Mouse (Mus musculus): ENCODE results near the gene Olfr543. TPM values are rescaled to one million over a fixed set of nuclear protein-coding genes. Genes with fewer than 3 reads are reported as not detected.
"Not testable (repeated sequence)": the region's sequence is repeated elsewhere in the genome, so short reads cannot be mapped to it uniquely, and the experiment has no call there.

Olfr543 gene
- polyA plus RNA-seq, 1 experiment from 2014 or later: 0.71 TPM

DNA sequence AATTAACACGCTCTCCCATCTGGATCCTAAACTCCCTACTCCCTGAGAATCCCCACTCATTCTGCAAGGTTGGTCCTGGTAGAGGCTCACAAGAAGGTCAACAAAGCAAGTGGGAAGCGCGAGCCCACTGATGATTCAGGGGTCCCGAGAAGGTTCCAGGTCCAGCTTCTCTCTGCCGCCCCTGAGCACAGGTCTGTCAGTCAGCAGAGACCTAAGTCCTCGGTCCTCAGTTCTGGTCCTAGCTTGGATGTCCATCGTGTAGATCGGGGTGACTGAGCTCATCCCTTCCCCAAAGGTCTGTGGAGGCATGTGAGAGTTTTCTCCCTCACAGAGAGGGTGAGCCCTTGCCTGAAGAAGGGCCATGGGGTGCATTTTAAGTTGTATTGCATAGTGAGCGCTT lies 26.6 kb upstream of the Olfr543 start:
- Histone ChIP-seq H3K9me3 (ENCODE audit: control insufficient read depth, low read length) (no peaks in the 10 kb centered on the region), H3K27ac (ENCODE audit: low read depth, low read length) (no peak overlapping the region), H3K4me3 (ENCODE audit: low read length) (no peak overlapping the region), H3K4me2 (ENCODE audit: low read length) (no peak overlapping the region), H3K36me3 (ENCODE audit: control insufficient read depth, insufficient read depth, low read length) (no peaks in the 10 kb centered on the region), H3K9ac (ENCODE audit: low read depth, low read length) (no peak overlapping the region), H3K4me1 (ENCODE audit: control insufficient read depth, insufficient read depth, low read depth, low read length) (0 out of 2 replicates have a peak, but pooled peaks cover 2% of the 10 kb centered on the region), H3K27me3 (replicated peaks; ENCODE audit: control insufficient read depth, insufficient read depth, low read length) (no peaks in the 10 kb centered on the region)
- WGBS: 89% methylated on average over 9 of the region's 9 CpGs
- ATAC-seq: no peak

DNA sequence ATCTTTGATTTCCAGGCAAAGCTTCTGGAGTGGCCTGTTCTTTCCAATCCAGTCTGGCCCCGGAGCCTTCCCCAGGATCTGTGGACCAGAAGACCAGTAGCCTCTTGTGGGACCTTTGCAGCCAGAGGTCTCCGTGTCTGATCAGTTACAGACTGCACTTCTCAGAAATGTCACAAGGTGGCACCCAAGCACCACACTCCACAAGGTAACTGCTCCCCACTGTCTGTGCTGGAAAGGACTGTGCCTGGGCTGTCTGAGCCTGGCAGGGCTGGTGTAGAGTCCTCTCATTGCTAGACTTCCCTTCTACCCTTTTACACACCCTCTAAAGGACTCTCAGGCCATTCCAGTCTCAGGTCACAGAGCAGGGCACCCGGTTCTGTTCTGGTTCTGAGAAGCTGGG lies 25.4 kb upstream of the Olfr543 start:
- Histone ChIP-seq H3K27me3 (replicated peaks; ENCODE audit: control insufficient read depth, insufficient read depth, low read length) (no peaks in the 10 kb centered on the region), H3K9me3 (ENCODE audit: control insufficient read depth, low read length) (no peaks in the 10 kb centered on the region), H3K27ac (ENCODE audit: low read depth, low read length) (no peak overlapping the region), H3K4me1 (ENCODE audit: control insufficient read depth, insufficient read depth, low read depth, low read length) (no peaks in the 10 kb centered on the region), H3K9ac (ENCODE audit: low read depth, low read length) (no peak overlapping the region), H3K4me2 (ENCODE audit: low read length) (no peak overlapping the region), H3K36me3 (ENCODE audit: control insufficient read depth, insufficient read depth, low read length) (no peaks in the 10 kb centered on the region), H3K4me3 (ENCODE audit: low read length) (no peak overlapping the region)
- WGBS: 45% methylated on average over 3 of the region's 3 CpGs
- peak; percentile 92 for ATAC-seq

DNA sequence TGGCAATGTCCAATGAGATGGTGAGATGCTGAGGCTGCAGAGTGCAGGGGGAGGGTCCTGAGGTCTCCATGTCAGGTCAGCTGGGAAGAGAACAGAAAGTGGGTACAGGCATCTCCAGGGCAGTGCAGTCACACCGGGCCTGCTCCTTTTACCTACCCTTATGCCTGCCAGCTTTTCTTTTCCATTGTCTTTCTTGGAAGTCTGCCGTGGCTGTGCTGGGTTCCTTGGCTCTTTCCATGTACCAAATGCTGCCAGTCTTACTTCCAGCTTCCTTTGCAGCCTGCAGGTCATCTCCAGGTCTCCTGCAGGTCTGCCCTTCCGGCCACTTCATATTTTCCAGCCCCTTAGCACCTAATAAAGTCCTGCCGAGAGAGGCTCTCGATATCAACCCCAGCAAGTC lies 20.5 kb upstream of the Olfr543 start:
- H3K4me1 ChIP-seq (ENCODE audit: control insufficient read depth, insufficient read depth, low read depth, low read length): no peaks in the 10 kb centered on the region
- H3K9me3 ChIP-seq (ENCODE audit: control insufficient read depth, low read length): no peaks in the 10 kb centered on the region
- no peak overlapping the region for H3K4me3 ChIP-seq (ENCODE audit: low read length)
- H3K9ac ChIP-seq (ENCODE audit: low read depth, low read length): no peak overlapping the region
- H3K36me3 ChIP-seq (ENCODE audit: control insufficient read depth, insufficient read depth, low read length): no peaks in the 10 kb centered on the region
- ATAC-seq: no peak
- H3K27ac ChIP-seq (ENCODE audit: low read depth, low read length): no peak overlapping the region
- no peaks in the 10 kb centered on the region for H3K27me3 ChIP-seq (replicated peaks; ENCODE audit: control insufficient read depth, insufficient read depth, low read length)
- WGBS: 86% methylated on average over 5 of the region's 5 CpGs
- no peak overlapping the region for H3K4me2 ChIP-seq (ENCODE audit: low read length)

DNA sequence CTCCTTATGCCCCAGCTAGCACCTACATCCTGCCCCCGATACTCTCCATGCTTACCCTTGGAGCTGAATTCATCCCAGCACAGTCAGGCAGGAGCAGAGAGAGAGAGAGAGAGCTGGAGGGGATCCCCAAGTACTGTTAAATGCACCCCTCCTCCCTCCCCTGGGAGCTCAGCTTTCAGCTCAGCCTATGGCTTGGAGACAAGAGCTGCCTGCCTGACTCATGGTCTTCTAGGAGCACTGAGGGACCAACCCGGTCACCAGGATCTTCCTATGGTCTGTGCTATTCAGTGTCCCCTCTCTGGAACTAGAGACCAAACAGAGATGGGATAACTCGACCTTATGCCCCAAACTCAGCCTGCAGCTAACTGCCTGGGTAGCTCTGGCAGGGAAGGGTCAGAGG lies 18.0 kb upstream of the Olfr543 start, which contains the start of gene Olfr545:
TSS of gene Olfr545 (minus strand) at position 101 of the 400 bp plus-strand sequence.
- no peaks in the 10 kb centered on the region for H3K4me1 ChIP-seq (ENCODE audit: control insufficient read depth, insufficient read depth, low read depth, low read length)
- 76% methylated on average over 3 of the region's 3 CpGs for WGBS
- H3K4me3 ChIP-seq (ENCODE audit: low read length): no peak within 1 kb of the TSS
- H3K27me3 ChIP-seq (replicated peaks; ENCODE audit: control insufficient read depth, insufficient read depth, low read length): no peaks in the 10 kb centered on the region
- H3K27ac ChIP-seq (ENCODE audit: low read depth, low read length): no peak within 1 kb of the TSS
- H3K9ac ChIP-seq (ENCODE audit: low read depth, low read length): no peak within 1 kb of the TSS
- no peak for ATAC-seq
- no peaks in the 10 kb centered on the region for H3K9me3 ChIP-seq (ENCODE audit: control insufficient read depth, low read length)
- H3K36me3 ChIP-seq (ENCODE audit: control insufficient read depth, insufficient read depth, low read length): no peaks in the 10 kb centered on the region
- no peak within 1 kb of the TSS for H3K4me2 ChIP-seq (ENCODE audit: low read length)

DNA sequence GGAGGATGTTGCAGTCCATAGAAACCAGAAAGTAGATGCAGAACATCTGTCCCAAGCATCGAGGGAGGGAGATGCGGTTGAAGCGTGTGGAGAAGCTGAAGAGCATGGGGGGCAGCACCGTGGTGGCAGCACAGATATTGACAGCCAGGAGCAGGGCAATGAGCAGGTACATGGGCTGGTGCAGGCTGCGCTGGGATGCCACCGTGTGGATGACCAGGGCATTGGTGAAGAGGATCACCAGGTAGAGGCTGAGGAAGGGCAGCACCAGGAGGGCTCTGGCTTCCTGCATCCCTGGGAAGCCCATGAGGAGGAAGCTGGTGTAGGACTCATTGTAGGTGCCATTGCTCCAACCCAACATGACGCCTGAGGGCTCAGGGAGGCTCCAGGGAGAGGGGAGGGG lies 12.9 kb upstream of the Olfr543 start:
- not testable (repeated sequence) for H3K4me2 ChIP-seq (ENCODE audit: low read length); H3K9ac ChIP-seq (ENCODE audit: low read depth, low read length); H3K27me3 ChIP-seq (replicated peaks; ENCODE audit: control insufficient read depth, insufficient read depth, low read length); H3K9me3 ChIP-seq (ENCODE audit: control insufficient read depth, low read length); ATAC-seq; H3K27ac ChIP-seq (ENCODE audit: low read depth, low read length); H3K4me1 ChIP-seq (ENCODE audit: control insufficient read depth, insufficient read depth, low read depth, low read length); H3K36me3 ChIP-seq (ENCODE audit: control insufficient read depth, insufficient read depth, low read length); H3K4me3 ChIP-seq (ENCODE audit: low read length)
- 60% methylated on average over 5 of the region's 7 CpGs for WGBS

DNA sequence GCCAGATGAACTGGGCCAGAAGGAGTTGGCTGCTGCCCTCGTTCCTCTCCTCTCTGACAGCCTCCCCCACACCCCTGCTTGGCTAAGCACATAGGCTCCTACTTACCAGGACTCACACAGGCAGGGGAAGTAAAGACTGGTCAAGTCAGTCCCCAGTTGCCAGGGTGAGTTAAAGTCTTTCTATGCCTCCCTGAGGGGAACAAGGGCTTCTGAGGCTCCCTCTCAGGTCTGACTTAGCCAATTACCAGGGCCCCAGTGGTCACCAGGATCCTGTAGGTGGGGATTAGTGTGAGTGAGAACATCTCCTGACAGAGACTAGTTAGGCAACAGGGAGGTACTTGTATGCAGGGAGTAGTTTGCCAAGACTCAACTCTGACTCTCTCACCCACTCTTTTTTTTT lies 6.7 kb upstream of the Olfr543 start, which contains the start of gene Olfr544:
TSS of gene Olfr544 (minus strand) at position 153 of the 400 bp plus-strand sequence.
- 100% methylated on average over 1 of the region's 1 CpGs for whole genome bisulfite sequencing
- Histone ChIP-seq H3K9ac (ENCODE audit: low read depth, low read length) (no peak within 1 kb of the TSS), H3K4me1 (ENCODE audit: control insufficient read depth, insufficient read depth, low read depth, low read length) (no peaks in the 10 kb centered on the region), H3K36me3 (ENCODE audit: control insufficient read depth, insufficient read depth, low read length) (no peaks in the 10 kb centered on the region), H3K4me3 (ENCODE audit: low read length) (no peak within 1 kb of the TSS), H3K27ac (ENCODE audit: low read depth, low read length) (no peak within 1 kb of the TSS), H3K27me3 (replicated peaks; ENCODE audit: control insufficient read depth, insufficient read depth, low read length) (no peaks in the 10 kb centered on the region), H3K9me3 (ENCODE audit: control insufficient read depth, low read length) (no peaks in the 10 kb centered on the region), H3K4me2 (ENCODE audit: low read length) (no peak within 1 kb of the TSS)
- ATAC-seq: no peak

DNA sequence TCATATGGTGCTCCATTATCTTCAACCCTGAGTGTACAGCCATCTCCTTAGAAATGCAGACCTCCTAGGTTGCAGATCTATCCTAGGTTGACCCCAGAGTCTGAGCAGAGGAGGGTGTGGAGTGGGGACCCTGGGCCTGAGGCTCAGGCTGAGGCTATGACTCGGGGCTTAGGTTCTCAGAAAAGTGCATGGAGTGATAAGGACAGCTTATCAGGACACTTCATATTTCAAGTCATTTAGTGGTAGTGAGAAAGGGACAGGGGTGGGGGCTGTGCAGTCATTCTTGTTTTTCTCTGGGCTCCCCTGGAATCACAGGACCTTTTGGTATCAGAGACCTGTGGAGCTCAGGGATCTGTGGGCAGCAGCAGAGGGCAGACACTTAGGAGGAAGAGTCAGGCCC lies 4.6 kb upstream of the Olfr543 start:
- no peaks in the 10 kb centered on the region for H3K36me3 ChIP-seq (ENCODE audit: control insufficient read depth, insufficient read depth, low read length)
- 96% methylated on average over 1 of the region's 1 CpGs for WGBS

DNA sequence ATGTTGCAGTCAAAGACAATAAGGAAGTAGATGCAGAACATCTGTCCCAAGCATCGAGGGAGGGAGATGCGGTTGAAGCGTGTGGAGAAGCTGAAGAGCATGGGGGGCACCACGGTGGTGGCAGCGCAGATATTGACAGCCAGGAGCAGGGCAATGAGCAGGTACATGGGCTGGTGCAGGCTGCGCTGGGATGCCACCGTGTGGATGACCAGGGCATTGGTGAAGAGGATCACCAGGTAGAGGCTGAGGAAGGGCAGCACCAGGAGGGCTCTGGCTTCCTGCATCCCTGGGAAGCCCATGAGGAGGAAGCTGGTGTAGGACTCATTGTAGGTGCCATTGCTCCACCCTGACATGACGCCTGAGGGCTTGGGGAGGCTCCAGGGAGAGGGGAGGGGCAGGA lies 3.3 kb upstream of the Olfr543 start:
- WGBS: 82% methylated on average over 7 of the region's 8 CpGs
- H3K36me3 ChIP-seq (ENCODE audit: control insufficient read depth, insufficient read depth, low read length); H3K4me1 ChIP-seq (ENCODE audit: control insufficient read depth, insufficient read depth, low read depth, low read length); H3K9ac ChIP-seq (ENCODE audit: low read depth, low read length); H3K27me3 ChIP-seq (replicated peaks; ENCODE audit: control insufficient read depth, insufficient read depth, low read length); ATAC-seq; H3K27ac ChIP-seq (ENCODE audit: low read depth, low read length); H3K4me2 ChIP-seq (ENCODE audit: low read length); H3K4me3 ChIP-seq (ENCODE audit: low read length); H3K9me3 ChIP-seq (ENCODE audit: control insufficient read depth, low read length): not testable (repeated sequence)

More for the DNA sequence above, 4.6 kb upstream of the Olfr543 start:
- ATAC-seq: no peak
- Histone ChIP-seq H3K4me1 (ENCODE audit: control insufficient read depth, insufficient read depth, low read depth, low read length) (no peaks in the 10 kb centered on the region), H3K27me3 (replicated peaks; ENCODE audit: control insufficient read depth, insufficient read depth, low read length) (no peaks in the 10 kb centered on the region), H3K4me2 (ENCODE audit: low read length) (no peak overlapping the region), H3K9ac (ENCODE audit: low read depth, low read length) (no peak overlapping the region), H3K4me3 (ENCODE audit: low read length) (no peak overlapping the region), H3K9me3 (ENCODE audit: control insufficient read depth, low read length) (no peaks in the 10 kb centered on the region), H3K27ac (ENCODE audit: low read depth, low read length) (no peak overlapping the region)

DNA sequence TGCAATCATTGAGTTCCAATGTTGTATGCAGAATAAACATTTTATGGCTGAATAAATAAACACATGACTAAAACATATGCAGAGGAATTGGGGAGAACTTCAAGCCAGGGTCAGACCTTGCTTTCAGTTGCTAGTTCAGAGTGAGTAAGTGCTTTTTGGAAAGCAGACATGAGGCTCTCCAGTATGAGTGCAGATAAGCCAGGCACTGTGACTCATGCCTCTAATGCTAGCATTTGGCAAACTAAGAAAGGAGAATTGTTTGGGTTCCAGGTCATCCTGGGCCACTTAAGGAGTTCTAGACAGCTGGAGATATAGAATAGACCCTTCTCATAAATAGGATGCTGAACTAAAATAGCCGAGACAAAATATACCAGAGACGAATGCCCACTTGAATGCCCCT lies 2.2 kb upstream of the Olfr543 start:
- Histone ChIP-seq H3K4me1 (ENCODE audit: control insufficient read depth, insufficient read depth, low read depth, low read length) (no peaks in the 10 kb centered on the region), H3K4me3 (ENCODE audit: low read length) (no peak overlapping the region), H3K4me2 (ENCODE audit: low read length) (no peak overlapping the region), H3K9me3 (ENCODE audit: control insufficient read depth, low read length) (no peaks in the 10 kb centered on the region), H3K27ac (ENCODE audit: low read depth, low read length) (no peak overlapping the region), H3K36me3 (ENCODE audit: control insufficient read depth, insufficient read depth, low read length) (no peaks in the 10 kb centered on the region), H3K9ac (ENCODE audit: low read depth, low read length) (no peak overlapping the region), H3K27me3 (replicated peaks; ENCODE audit: control insufficient read depth, insufficient read depth, low read length) (no peaks in the 10 kb centered on the region)
- WGBS: 94% methylated on average over 2 of the region's 2 CpGs
- ATAC-seq: no peak

DNA sequence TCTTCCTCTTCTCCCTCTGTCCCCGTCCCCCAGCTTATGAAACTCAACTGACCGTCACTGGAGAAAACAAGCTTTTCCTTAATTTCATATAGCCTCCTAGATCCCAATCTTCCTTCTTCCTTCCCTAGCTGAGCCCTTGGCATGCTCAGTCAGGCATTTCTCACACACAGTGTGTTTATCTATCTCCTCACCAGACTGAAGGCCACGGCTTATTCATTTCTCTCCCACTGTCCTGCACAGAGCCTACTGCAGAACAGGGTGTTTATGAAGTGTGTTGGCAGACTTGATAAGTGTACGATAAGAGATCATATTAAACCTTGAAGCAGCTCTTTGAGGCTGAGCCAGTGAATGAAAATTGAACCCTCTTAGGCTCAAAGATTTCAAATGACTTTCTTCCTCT lies 658 bp downstream of the Olfr543 start:
- Histone ChIP-seq H3K4me3 (ENCODE audit: low read length) (no peak overlapping the region), H3K4me1 (ENCODE audit: control insufficient read depth, insufficient read depth, low read depth, low read length) (no peaks in the 10 kb centered on the region), H3K9me3 (ENCODE audit: control insufficient read depth, low read length) (no peaks in the 10 kb centered on the region), H3K27ac (ENCODE audit: low read depth, low read length) (no peak overlapping the region), H3K36me3 (ENCODE audit: control insufficient read depth, insufficient read depth, low read length) (no peaks in the 10 kb centered on the region), H3K4me2 (ENCODE audit: low read length) (no peak overlapping the region), H3K9ac (ENCODE audit: low read depth, low read length) (no peak overlapping the region), H3K27me3 (replicated peaks; ENCODE audit: control insufficient read depth, insufficient read depth, low read length) (no peaks in the 10 kb centered on the region)
- WGBS: 91% methylated on average over 4 of the region's 4 CpGs
- ATAC-seq: no peak
